Mouse (Mus musculus) midbrain, embryonic 14.5 days (tissue): ENCODE measurements around the gene Cnmd. TPM values are rescaled to one million over a fixed set of nuclear protein-coding genes. Genes with fewer than 3 reads are reported as not detected.
A peak's percentile ranks its signal among the peaks of the same experiment; 100 is the strongest.

Source experiments
- ATAC-seq: fragments of 200-750 bp; cut with Nextera tagmentation; 2 replicates; pipeline ENCODE4 v1.8.0; 2017; ENCODE audit warnings: moderate number of reproducible peaks, moderate library complexity; ENCODE audit not compliant: low FRiP score, low TSS enrichment
- DNase-seq: peaks from one replicate; pipeline ENCODE4 v3.0.0-alpha.2; 2015
- H3K27ac ChIP-seq: fragments of 300-500 bp; sonication (generic); replicated peaks from 2 replicates; pipeline ENCODE4 v1.5.1; 2014; ENCODE audit warnings: mild to moderate bottlenecking, low read depth, low read length, moderate library complexity
- H3K27me3 ChIP-seq: fragments of 300-500 bp; sonication (generic); 2 replicates; pipeline ENCODE4 v1.6.1; 2014; ENCODE audit warnings: low read length, control low read depth, mixed read lengths; ENCODE audit not compliant: control insufficient read depth, insufficient read depth
- H3K36me3 ChIP-seq: fragments of 300-500 bp; sonication (generic); 2 replicates; pipeline ENCODE4 v1.6.1; 2014; ENCODE audit warnings: low read length, control low read depth; ENCODE audit not compliant: control insufficient read depth, insufficient read depth
- H3K4me1 ChIP-seq: fragments of 300-500 bp; sonication (generic); 2 replicates; pipeline ENCODE4 v1.6.1; 2014; ENCODE audit warnings: mild to moderate bottlenecking, antibody characterized with exemption, low read length, control low read depth; ENCODE audit not compliant: control insufficient read depth, insufficient read depth
- H3K4me2 ChIP-seq: fragments of 300-500 bp; sonication (generic); 2 replicates; pipeline ENCODE4 v1.6.1; 2014; ENCODE audit warnings: mild to moderate bottlenecking, low read length, moderate library complexity
- H3K4me3 ChIP-seq: fragments of 300-500 bp; sonication (generic); replicated peaks from 2 replicates; pipeline ENCODE4 v1.5.1; 2014; ENCODE audit warnings: low read depth, low read length
- H3K9ac ChIP-seq: fragments of 300-500 bp; sonication (generic); replicated peaks from 2 replicates; pipeline ENCODE4 v1.6.1; 2014; ENCODE audit warnings: mild to moderate bottlenecking, low read length, moderate library complexity
- H3K9me3 ChIP-seq: fragments of 300-500 bp; sonication (generic); 2 replicates; pipeline ENCODE4 v1.6.1; 2016; ENCODE audit warnings: low read length, control low read depth, mixed read lengths; ENCODE audit not compliant: control insufficient read depth
- WGBS: fragments of 180-500 bp; shearing (Covaris S2); extraction: QIAGEN DNeasy Blood & Tissue Kit; methylation state at CpG from one replicate; pipeline ENCODE4 v1.1.7; 2014; 5-methylcytosine and 5-hydroxymethylcytosine counted together
- polyA plus RNA-seq: library from polyadenylated mRNA; unstranded; fragments of >200 nt; fragmentation: Nextera tagmentation; extraction: Ambion mirVana; gene quantifications from 2 replicates; pipeline ENCODE4 v1.2.1, GENCODE M21; 2014

Cnmd gene
- polyA plus RNA-seq, 1 experiment from 2014 or later: 2.2 TPM

GRCm38 (mm10) chr14:79594069-79594468 lies 67.9 kb downstream of the Cnmd start:
- peaks cover 2% of the 10 kb centered on the region; the same call in 1 of the 2 replicates for H3K4me1 ChIP-seq
- H3K4me3 ChIP-seq: no peak overlapping the region
- no peak overlapping the region for H3K4me2 ChIP-seq
- no peaks in the 10 kb centered on the region for H3K27me3 ChIP-seq
- DNase-seq: no peak
- peaks cover 39% of the 10 kb centered on the region for H3K36me3 ChIP-seq
- 85% methylated on average over 5 of the region's 5 CpGs for WGBS
- H3K9ac ChIP-seq: no peak overlapping the region
- no peak overlapping the region for H3K27ac ChIP-seq
- no peak for ATAC-seq
- no peaks in the 10 kb centered on the region for H3K9me3 ChIP-seq

- Histone ChIP-seq H3K4me2 (no peak overlapping the region), H3K4me3 (no peak overlapping the region), H3K36me3 (peaks cover 20% of the 10 kb centered on the region), H3K9me3 (no peaks in the 10 kb centered on the region), H3K9ac (no peak overlapping the region), H3K27me3 (no peaks in the 10 kb centered on the region), H3K27ac (no peak overlapping the region), H3K4me1 (peaks cover 13% of the 10 kb centered on the region)
- 86% methylated on average over 2 of the region's 2 CpGs for WGBS
- no peak for ATAC-seq
- no peak for DNase-seq
These were observed 70.4 kb downstream of the Cnmd start for GRCm38 (mm10) chr14:79591611-79592010.

GRCm38 (mm10) chr14:79590916-79591315 lies 71.1 kb downstream of the Cnmd start:
- Histone ChIP-seq H3K36me3 (peaks cover 13% of the 10 kb centered on the region), H3K9me3 (no peaks in the 10 kb centered on the region), H3K4me3 (no peak overlapping the region), H3K4me2 (no peak overlapping the region), H3K4me1 (peaks cover 16% of the 10 kb centered on the region), H3K9ac (no peak overlapping the region), H3K27me3 (no peaks in the 10 kb centered on the region), H3K27ac (no peak overlapping the region)
- DNase-seq: no peak
- no peak for ATAC-seq
- 97% methylated on average over 8 of the region's 8 CpGs for WGBS

GRCm38 (mm10) chr14:79589401-79589800 lies 72.6 kb downstream of the Cnmd start:
- ATAC-seq (no peak), DNase-seq (no peak)
- peaks cover 16% of the 10 kb centered on the region for H3K4me1 ChIP-seq
- H3K27me3 ChIP-seq: no peaks in the 10 kb centered on the region
- H3K9ac ChIP-seq: no peak overlapping the region
- no peak overlapping the region for H3K4me3 ChIP-seq
- H3K27ac ChIP-seq: no peak overlapping the region
- H3K36me3 ChIP-seq: peaks cover under 1% of the 10 kb centered on the region; the same call in 1 of the 2 replicates
- WGBS: 95% methylated on average over 6 of the region's 6 CpGs
- H3K9me3 ChIP-seq: no peaks in the 10 kb centered on the region
- peak overlapping the region; percentile 64; the same call in 1 of the 2 replicates for H3K4me2 ChIP-seq

- Histone ChIP-seq H3K27me3 (no peaks in the 10 kb centered on the region), H3K9ac (0 out of 2 replicates have a peak overlapping the region, but pooled peaks have one; percentile 54), H3K36me3 (no peaks in the 10 kb centered on the region), H3K9me3 (no peaks in the 10 kb centered on the region), H3K4me1 (peaks cover 16% of the 10 kb centered on the region), H3K4me2 (peak overlapping the region; percentile 64), H3K27ac (no peak overlapping the region), H3K4me3 (peak overlapping the region; percentile 52)
- 89% methylated on average over 9 of the region's 9 CpGs for WGBS
- DNase-seq (no peak), ATAC-seq (no peak)
These were observed 73.4 kb downstream of the Cnmd start for GRCm38 (mm10) chr14:79588534-79588951.

GRCm38 (mm10) chr14:79587852-79588229 lies 74.1 kb downstream of the Cnmd start:
- peak overlapping the region; percentile 52 for H3K4me3 ChIP-seq
- DNase-seq: no peak
- H3K27ac ChIP-seq: peak overlapping the region; percentile 95
- peaks cover 16% of the 10 kb centered on the region for H3K4me1 ChIP-seq
- H3K9ac ChIP-seq: peak overlapping the region; percentile 54
- no peaks in the 10 kb centered on the region for H3K9me3 ChIP-seq
- H3K36me3 ChIP-seq: no peaks in the 10 kb centered on the region
- WGBS: 2% methylated on average over 9 of the region's 9 CpGs
- peak; percentile 40; the same call in 1 of the 2 replicates for ATAC-seq
- H3K4me2 ChIP-seq: peak overlapping the region; percentile 64
- no peaks in the 10 kb centered on the region for H3K27me3 ChIP-seq

Other genes starting within 250 kb of the Cnmd start
- gene Kbtbd7, start 235.7 kb downstream of the Cnmd start, polyA plus RNA-seq: 21.8 and 29.8 TPM in 2 replicates
- 1.2 and 2.3 TPM in 2 replicates for gene Kbtbd6, start 210.3 kb downstream of the Cnmd start, polyA plus RNA-seq
- gene Elf1, start 181.0 kb downstream of the Cnmd start, polyA plus RNA-seq: 2.7 and 3.7 TPM in 2 replicates
- gene Wbp4, start 180.7 kb downstream of the Cnmd start, polyA plus RNA-seq: 44.8 and 52.6 TPM in 2 replicates
- 120 and 128 TPM in 2 replicates for gene Sugt1, start 74.5 kb downstream of the Cnmd start, polyA plus RNA-seq
- 58.7 and 61.2 TPM in 2 replicates for gene Pcdh8, start 109.1 kb upstream of the Cnmd start, polyA plus RNA-seq